In the genomic region with DNA sequence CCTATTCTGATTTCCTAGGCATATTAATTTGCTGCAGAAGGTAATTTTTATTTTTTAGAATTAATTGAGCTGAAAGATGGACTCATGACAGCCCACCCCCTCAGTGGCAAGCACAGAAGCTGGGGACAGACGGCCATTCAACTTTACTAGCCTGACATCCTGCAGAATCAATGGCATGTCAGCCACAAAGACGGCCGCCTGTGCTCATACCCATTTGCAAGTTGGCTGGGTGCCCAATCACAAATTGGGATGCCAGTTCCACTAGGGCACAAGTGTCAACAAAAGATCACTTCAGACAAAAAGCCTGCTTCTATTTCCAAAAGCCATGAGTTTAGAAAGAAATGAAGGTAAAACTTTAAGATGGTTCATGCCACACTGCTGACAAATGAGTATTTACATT, we compare ENCODE assay signal across 9 mouse cellular contexts.
A peak's percentile ranks its signal among the peaks of the same experiment; 100 is the strongest.
DNase-seq lines count a peak whose midpoint lies in the region; ATAC-seq and TF ChIP-seq lines count a peak whose summit lies in the region.
"Had no signal": no experiment of that assay in that cellular context is flagged by ENCODE, and none has a peak within 500 bp of the region (broad histone marks: within the 10 kb centered on the region; RNA-seq: fewer than 3 reads in every experiment).

No protein-coding gene starts in this region.

- no peaks in the 10 kb centered on the region for H3K79me2 ChIP-seq in liver, adult 2 months (ENCODE audit: control insufficient read depth, insufficient read depth, low read length)

- no peaks in the 10 kb centered on the region for H3K27me3 ChIP-seq in liver, adult 2 months (ENCODE audit: control insufficient read depth, insufficient read depth, low read length)
- H3K27me3 ChIP-seq in liver, embryonic 11.5 days (replicated peaks; ENCODE audit: control insufficient read depth, insufficient read depth, low read length), result no peaks in the 10 kb centered on the region
- H3K27me3 ChIP-seq in forebrain, embryonic 16.5 days (replicated peaks; ENCODE audit: control insufficient read depth, insufficient read depth, low read length), result no peaks in the 10 kb centered on the region
- no peaks in the 10 kb centered on the region for H3K27me3 ChIP-seq in midbrain, embryonic 13.5 days
- no peaks in the 10 kb centered on the region for H3K27me3 ChIP-seq in liver, embryonic 12.5 days (replicated peaks)

- H3K27ac ChIP-seq in liver, adult 2 months (replicated peaks; ENCODE audit: insufficient read depth, low read depth, low read length), result no peak overlapping the region
- H3K27ac ChIP-seq in liver, embryonic 11.5 days (ENCODE audit: low read depth, low read length), result no peak overlapping the region
- no peak overlapping the region for H3K27ac ChIP-seq in forebrain, embryonic 16.5 days (ENCODE audit: low read length)
- no peak overlapping the region for H3K27ac ChIP-seq in midbrain, embryonic 13.5 days
- no peak overlapping the region for H3K27ac ChIP-seq in liver, embryonic 12.5 days

- no peaks in the 10 kb centered on the region for H3K9me3 ChIP-seq in liver, embryonic 11.5 days (ENCODE audit: control insufficient read depth, low read length)
- H3K9me3 ChIP-seq in forebrain, embryonic 16.5 days (ENCODE audit: control insufficient read depth, low read length), result no peaks in the 10 kb centered on the region
- no peaks in the 10 kb centered on the region for H3K9me3 ChIP-seq in midbrain, embryonic 13.5 days
- H3K9me3 ChIP-seq in liver, embryonic 12.5 days (replicated peaks), result no peaks in the 10 kb centered on the region

- H3K36me3 ChIP-seq in liver, adult 2 months (ENCODE audit: control insufficient read depth, insufficient read depth, low read length), result no peaks in the 10 kb centered on the region
- H3K36me3 ChIP-seq in liver, embryonic 11.5 days (ENCODE audit: control insufficient read depth, insufficient read depth, low read length), result no peaks in the 10 kb centered on the region
- H3K36me3 ChIP-seq in forebrain, embryonic 16.5 days (ENCODE audit: control insufficient read depth, insufficient read depth), result no peaks in the 10 kb centered on the region
- H3K36me3 ChIP-seq in midbrain, embryonic 13.5 days, result no peaks in the 10 kb centered on the region
- no peaks in the 10 kb centered on the region for H3K36me3 ChIP-seq in liver, embryonic 12.5 days

- WGBS in liver, adult 2 months, result 71% methylated on average over 3 of the region's 3 CpGs
- 71% methylated on average over 3 of the region's 3 CpGs for WGBS in liver, embryonic 11.5 days
- 6% methylated on average over 3 of the region's 3 CpGs for WGBS in forebrain, embryonic 16.5 days
- 36% methylated on average over 3 of the region's 3 CpGs for WGBS in midbrain, embryonic 13.5 days
- 71% methylated on average over 3 of the region's 3 CpGs for WGBS in liver, embryonic 12.5 days (ENCODE audit: insufficient replicate concordance)

- no peak overlapping the region for H3K4me2 ChIP-seq in liver, embryonic 11.5 days
- H3K4me2 ChIP-seq in forebrain, embryonic 16.5 days (ENCODE audit: low read length), result no peak overlapping the region
- H3K4me2 ChIP-seq in midbrain, embryonic 13.5 days (replicated peaks), result no peak overlapping the region
- H3K4me2 ChIP-seq in liver, embryonic 12.5 days, result no peak overlapping the region

- no peak overlapping the region for H3K4me3 ChIP-seq in liver, adult 2 months (ENCODE audit: insufficient read depth, low read depth, low read length)
- H3K4me3 ChIP-seq in liver, embryonic 11.5 days (ENCODE audit: low read depth, low read length), result no peak overlapping the region
- H3K4me3 ChIP-seq in forebrain, embryonic 16.5 days (replicated peaks; ENCODE audit: low read length), result no peak overlapping the region
- no peak overlapping the region for H3K4me3 ChIP-seq in midbrain, embryonic 13.5 days (replicated peaks)
- no peak overlapping the region for H3K4me3 ChIP-seq in liver, embryonic 12.5 days

- no peak overlapping the region for H3K9ac ChIP-seq in liver, adult 2 months (ENCODE audit: low read depth, low read length)
- no peak overlapping the region for H3K9ac ChIP-seq in liver, embryonic 11.5 days (ENCODE audit: low read depth, low read length)
- H3K9ac ChIP-seq in forebrain, embryonic 16.5 days (replicated peaks; ENCODE audit: low read depth, low read length), result no peak overlapping the region
- H3K9ac ChIP-seq in midbrain, embryonic 13.5 days (replicated peaks), result no peak overlapping the region
- no peak overlapping the region for H3K9ac ChIP-seq in liver, embryonic 12.5 days

- TF ChIP-seq CTCF in liver, adult 2 months (IDR thresholded peaks at IDR 0.05; ENCODE audit: low read depth, low read length), result no peak

- DNase-seq in liver, adult 2 months (ENCODE audit: extremely low read depth, low read depth, low spot score), result peak; percentile 8
- no peak for DNase-seq in liver, embryonic 11.5 days (ENCODE audit: low spot score)
- peak; percentile 26 to 27 for DNase-seq in cerebellum, adult 18-20 months
- no peak for DNase-seq in heart, adult 18-20 months
- no peak for DNase-seq in kidney, postnatal 4 days
- DNase-seq: lung, postnatal 36 days had no signal

- TF ChIP-seq POLR2A in liver, adult 2 months (IDR thresholded peaks at IDR 0.05; ENCODE audit: extremely low read depth, insufficient read depth, low read length), result no peak

- ATAC-seq in liver, embryonic 11.5 days (replicated peaks; ENCODE audit: low FRiP score), result no peak
- ATAC-seq in forebrain, embryonic 16.5 days, result peak; percentile 92
- peak; percentile 87 for ATAC-seq in midbrain, embryonic 13.5 days
- ATAC-seq in liver, embryonic 12.5 days, result no peak

- no peaks in the 10 kb centered on the region for H3K4me1 ChIP-seq in liver, adult 2 months (ENCODE audit: control insufficient read depth, insufficient read depth, low read length)
- no peaks in the 10 kb centered on the region for H3K4me1 ChIP-seq in liver, embryonic 11.5 days (replicated peaks; ENCODE audit: control insufficient read depth, insufficient read depth, low read length)
- peaks cover 8% of the 10 kb centered on the region for H3K4me1 ChIP-seq in forebrain, embryonic 16.5 days (replicated peaks; ENCODE audit: control insufficient read depth, insufficient read depth, low read length)
- H3K4me1 ChIP-seq in midbrain, embryonic 13.5 days (replicated peaks), result peaks cover 12% of the 10 kb centered on the region; the same call in 1 of the 2 replicates
- no peaks in the 10 kb centered on the region for H3K4me1 ChIP-seq in liver, embryonic 12.5 days

Comparison
In these comparisons a context has a peak if more than half of its experiments do, and no peak if none do; other contexts are left out.
1. DNase-seq: peak in liver, adult 2 months (single experiment) and cerebellum, adult 18-20 months (2 of 2); none in liver, embryonic 11.5 days (single experiment), heart, adult 18-20 months (0 of 2) and kidney, postnatal 4 days (0 of 2).
2. ATAC-seq: peak in forebrain, embryonic 16.5 days (single experiment) and midbrain, embryonic 13.5 days (single experiment); none in liver, embryonic 11.5 days (single experiment) and liver, embryonic 12.5 days (single experiment).